Mouse (Mus musculus): ENCODE data around the gene Ift80.

DNA sequence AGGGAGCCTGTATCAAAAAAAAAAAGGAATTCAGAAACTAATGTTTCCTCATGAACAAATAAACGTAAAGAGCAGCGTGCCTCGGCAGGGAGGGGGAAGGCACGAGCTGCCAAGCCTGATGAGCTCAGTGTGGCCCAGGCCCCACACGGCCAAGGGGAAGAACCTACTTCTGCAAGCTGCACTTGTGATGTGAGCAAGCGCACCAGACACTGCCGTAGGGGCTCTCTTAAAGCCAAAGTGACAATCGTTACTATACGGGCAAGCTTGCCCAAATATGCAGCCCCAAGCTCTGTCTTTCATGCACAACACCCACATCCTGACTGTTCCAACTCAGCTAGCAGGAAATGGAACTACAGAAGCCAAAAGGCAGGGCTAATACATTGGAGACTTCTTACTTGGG is 23.5 kb downstream of the Ift80 start:
- TF ChIP-seq POU5F1 (IDR thresholded peaks at IDR 0.05; ENCODE audit: borderline replicate concordance, low read length), result no peak
- TF ChIP-seq CTCF (conservative IDR thresholded peaks at IDR 0.05; ENCODE audit: low read length), result no peak
